Mouse (Mus musculus): ENCODE measurements at regions not wholly inside any gene's neighbourhood (a gene's known extent, or its start where the extent isn't known, plus 50 kb on each side); places are given as distances from the start of the nearest gene placed in this dataset.

DNA sequence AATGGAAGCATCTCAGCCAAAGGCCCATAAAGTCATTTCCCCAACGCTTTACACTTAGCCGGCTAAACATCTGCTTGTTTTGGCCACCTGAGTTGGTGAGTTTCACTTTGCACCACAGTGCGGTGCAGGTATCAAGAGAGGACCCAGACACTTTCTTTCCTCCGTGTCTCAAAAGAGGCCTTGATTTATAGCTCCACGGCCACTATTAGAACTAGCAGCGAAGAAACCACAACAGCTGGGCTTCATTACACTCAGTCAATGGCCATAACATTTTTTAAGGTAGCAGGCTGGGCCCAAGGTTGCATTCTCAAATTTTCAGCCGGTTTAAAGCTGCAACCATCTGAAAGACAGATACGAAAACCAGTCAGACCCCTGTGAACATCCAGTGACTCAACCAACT lies 103.4 kb downstream of the Mreg start:
- WGBS = 18% methylated on average over 8 of the region's 8 CpGs
- Histone ChIP-seq H3K4me1 (ENCODE audit: control insufficient read depth, insufficient read depth, low read length) (peaks cover 10% of the 10 kb centered on the region; the same call in 1 of the 2 replicates), H3K27me3 (ENCODE audit: control insufficient read depth, insufficient read depth, low read length) (no peaks in the 10 kb centered on the region), H3K9ac (ENCODE audit: low read length) (no peak overlapping the region), H3K36me3 (ENCODE audit: control insufficient read depth, insufficient read depth, low read length) (no peaks in the 10 kb centered on the region), H3K4me2 (ENCODE audit: low read depth, severe bottlenecking) (no peak overlapping the region), H3K4me3 (ENCODE audit: low read depth, low read length) (no peak overlapping the region), H3K9me3 (ENCODE audit: control insufficient read depth, low read length) (no peaks in the 10 kb centered on the region), H3K27ac (replicated peaks; ENCODE audit: low read depth, low read length) (no peak overlapping the region)
- DNase-seq (ENCODE audit: low spot score) (peak; percentile 64), ATAC-seq (ENCODE audit: insufficient number of reproducible peaks, low FRiP score, low TSS enrichment, low read depth) (peak; percentile 68; the same call in 1 of the 2 replicates)

DNA sequence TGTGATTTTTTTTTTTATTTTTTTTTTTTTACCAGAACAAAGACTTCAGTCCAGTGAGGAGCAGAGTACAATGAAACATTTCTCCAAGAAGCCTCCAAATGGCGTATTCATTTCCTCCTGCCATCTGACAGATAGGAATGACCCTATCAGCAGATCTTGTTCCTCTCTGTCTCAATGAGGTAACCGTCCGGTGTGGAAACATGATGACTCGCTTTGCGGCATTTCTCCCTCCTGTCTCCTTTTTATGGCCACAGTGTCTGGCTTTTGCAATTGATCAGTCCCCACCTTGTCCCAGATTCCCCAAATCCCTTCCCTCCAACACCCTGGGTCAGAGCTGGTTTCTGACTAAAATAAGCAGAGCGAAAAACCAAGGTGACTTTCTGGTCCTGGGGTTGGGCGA lies 105.0 kb downstream of the Mreg start:
- Histone ChIP-seq H3K4me1 (ENCODE audit: control insufficient read depth, insufficient read depth, low read length) (peaks cover 10% of the 10 kb centered on the region; the same call in 1 of the 2 replicates), H3K9ac (ENCODE audit: low read length) (no peak overlapping the region), H3K27ac (replicated peaks; ENCODE audit: low read depth, low read length) (no peak overlapping the region), H3K4me2 (ENCODE audit: low read depth, severe bottlenecking) (no peak overlapping the region), H3K27me3 (ENCODE audit: control insufficient read depth, insufficient read depth, low read length) (no peaks in the 10 kb centered on the region), H3K9me3 (ENCODE audit: control insufficient read depth, low read length) (no peaks in the 10 kb centered on the region), H3K36me3 (ENCODE audit: control insufficient read depth, insufficient read depth, low read length) (no peaks in the 10 kb centered on the region), H3K4me3 (ENCODE audit: low read depth, low read length) (no peak overlapping the region)
- ATAC-seq (ENCODE audit: insufficient number of reproducible peaks, low FRiP score, low TSS enrichment, low read depth) (no peak), DNase-seq (ENCODE audit: low spot score) (no peak)
- WGBS = 75% methylated on average over 7 of the region's 7 CpGs

DNA sequence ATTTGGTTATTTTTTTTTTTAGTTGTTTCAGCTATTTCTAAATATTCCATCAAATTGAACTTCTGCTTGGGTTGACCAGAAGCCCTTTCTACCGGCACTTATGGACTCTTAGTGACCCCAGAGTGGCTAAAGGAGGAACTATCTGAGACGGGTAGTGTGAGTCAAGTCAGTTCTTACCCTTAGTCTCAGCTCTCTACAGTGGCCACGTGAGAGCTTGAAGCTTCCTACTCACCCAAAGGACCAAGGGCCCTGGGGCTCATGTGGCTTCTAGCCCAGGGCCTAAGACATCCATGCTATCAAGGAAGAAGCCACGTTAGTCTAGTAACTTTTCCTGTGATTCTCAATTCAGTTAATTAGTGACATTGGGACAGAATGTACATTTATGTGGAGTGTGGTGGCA lies 105.5 kb downstream of the Mreg start:
- H3K9ac ChIP-seq (ENCODE audit: low read length) = no peak overlapping the region
- H3K36me3 ChIP-seq (ENCODE audit: control insufficient read depth, insufficient read depth, low read length) = no peaks in the 10 kb centered on the region
- ATAC-seq (ENCODE audit: insufficient number of reproducible peaks, low FRiP score, low TSS enrichment, low read depth) = no peak
- DNase-seq (ENCODE audit: low spot score) = no peak
- no peaks in the 10 kb centered on the region for H3K9me3 ChIP-seq (ENCODE audit: control insufficient read depth, low read length)
- H3K4me2 ChIP-seq (ENCODE audit: low read depth, severe bottlenecking) = no peak overlapping the region
- no peak overlapping the region for H3K27ac ChIP-seq (replicated peaks; ENCODE audit: low read depth, low read length)
- 83% methylated on average over 4 of the region's 4 CpGs for WGBS
- no peak overlapping the region for H3K4me3 ChIP-seq (ENCODE audit: low read depth, low read length)
- H3K27me3 ChIP-seq (ENCODE audit: control insufficient read depth, insufficient read depth, low read length) = no peaks in the 10 kb centered on the region
- peaks cover 10% of the 10 kb centered on the region; the same call in 1 of the 2 replicates for H3K4me1 ChIP-seq (ENCODE audit: control insufficient read depth, insufficient read depth, low read length)

DNA sequence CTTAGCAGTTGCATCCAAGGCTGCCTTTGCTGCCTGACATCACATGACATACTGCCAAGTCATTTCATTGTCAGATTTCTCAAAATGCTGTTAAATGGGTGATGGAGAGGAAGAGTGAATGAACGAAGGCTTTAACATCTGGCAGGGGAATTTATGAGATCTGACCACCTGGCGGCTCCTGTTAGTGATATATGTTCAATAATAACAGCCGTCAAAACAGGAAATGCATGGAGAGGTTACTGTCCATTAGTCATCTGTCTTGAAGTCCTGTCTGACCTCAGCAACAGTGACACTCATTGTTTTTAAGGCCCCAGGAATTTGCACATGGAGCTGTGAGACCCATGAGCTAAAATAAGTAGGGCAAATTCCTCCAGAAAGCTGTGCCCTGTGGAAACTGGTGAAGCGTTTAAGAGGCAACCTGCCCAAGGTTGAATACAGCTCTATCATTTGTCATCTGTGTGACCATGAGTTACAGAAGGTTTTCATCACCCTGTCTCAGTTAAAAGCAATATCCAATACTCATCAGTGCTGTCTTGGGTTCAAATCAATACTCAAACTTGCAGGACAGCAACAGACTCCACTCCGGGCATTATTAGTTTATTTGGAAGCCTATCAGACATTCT lies 106.6 kb downstream of the Mreg start:
- H3K9ac ChIP-seq (ENCODE audit: low read length) = no peak overlapping the region
- H3K4me1 ChIP-seq (ENCODE audit: control insufficient read depth, insufficient read depth, low read length) = peaks cover 10% of the 10 kb centered on the region; the same call in 1 of the 2 replicates
- WGBS = 56% methylated on average over 5 of the region's 5 CpGs
- H3K4me3 ChIP-seq (ENCODE audit: low read depth, low read length) = no peak overlapping the region
- H3K9me3 ChIP-seq (ENCODE audit: control insufficient read depth, low read length) = no peaks in the 10 kb centered on the region
- no peaks in the 10 kb centered on the region for H3K27me3 ChIP-seq (ENCODE audit: control insufficient read depth, insufficient read depth, low read length)
- no peaks in the 10 kb centered on the region for H3K36me3 ChIP-seq (ENCODE audit: control insufficient read depth, insufficient read depth, low read length)
- ATAC-seq (ENCODE audit: insufficient number of reproducible peaks, low FRiP score, low TSS enrichment, low read depth) = no peak
- no peak overlapping the region for H3K27ac ChIP-seq (replicated peaks; ENCODE audit: low read depth, low read length)
- no peak overlapping the region for H3K4me2 ChIP-seq (ENCODE audit: low read depth, severe bottlenecking)
- no peak for DNase-seq (ENCODE audit: low spot score)

DNA sequence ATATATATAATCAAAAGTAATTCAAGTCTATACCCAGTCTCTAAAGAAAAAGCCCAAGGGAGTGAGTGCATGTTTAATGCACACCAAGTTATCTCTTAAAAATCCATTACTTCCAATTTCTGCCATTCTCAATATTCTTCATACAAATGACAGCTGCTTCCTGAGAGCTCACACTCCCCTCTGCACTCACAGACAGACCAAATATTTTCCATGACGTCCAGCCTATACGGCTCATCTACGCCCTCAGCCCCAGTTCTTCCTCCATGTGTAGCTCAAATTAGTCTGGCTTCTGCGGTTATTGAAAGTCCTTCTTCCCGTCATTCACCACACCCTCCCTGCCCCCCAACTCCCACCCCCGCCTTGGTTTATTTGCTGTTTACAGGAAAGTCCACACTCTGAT lies 108.1 kb downstream of the Mreg start:
- Histone ChIP-seq H3K4me3 (ENCODE audit: low read depth, low read length) (no peak overlapping the region), H3K27ac (replicated peaks; ENCODE audit: low read depth, low read length) (no peak overlapping the region), H3K9ac (ENCODE audit: low read length) (no peak overlapping the region), H3K27me3 (ENCODE audit: control insufficient read depth, insufficient read depth, low read length) (no peaks in the 10 kb centered on the region), H3K36me3 (ENCODE audit: control insufficient read depth, insufficient read depth, low read length) (no peaks in the 10 kb centered on the region), H3K9me3 (ENCODE audit: control insufficient read depth, low read length) (no peaks in the 10 kb centered on the region), H3K4me2 (ENCODE audit: low read depth, severe bottlenecking) (no peak overlapping the region), H3K4me1 (ENCODE audit: control insufficient read depth, insufficient read depth, low read length) (peaks cover 10% of the 10 kb centered on the region; the same call in 1 of the 2 replicates)
- 82% methylated on average over 6 of the region's 6 CpGs for WGBS
- DNase-seq (ENCODE audit: low spot score) (no peak), ATAC-seq (ENCODE audit: insufficient number of reproducible peaks, low FRiP score, low TSS enrichment, low read depth) (no peak)

DNA sequence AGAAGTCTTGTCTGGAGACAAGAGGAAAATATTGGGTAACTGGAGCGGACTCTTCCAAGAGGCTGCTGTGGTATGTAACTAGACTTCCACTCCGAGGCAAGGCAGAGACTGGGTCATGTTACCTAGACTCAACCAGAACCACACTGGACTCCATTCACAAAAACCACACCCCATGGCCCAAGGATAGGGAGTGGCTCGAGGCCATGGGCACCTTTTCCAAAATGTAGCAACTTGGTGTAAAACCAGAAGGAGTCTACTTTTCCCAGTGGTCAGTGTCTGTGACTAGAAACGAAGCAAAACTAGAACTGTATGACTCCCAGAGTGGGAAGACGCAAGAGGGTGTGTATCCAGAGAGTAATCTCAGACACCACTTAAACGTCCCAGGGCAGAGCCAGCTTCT lies 108.7 kb downstream of the Mreg start:
- Histone ChIP-seq H3K4me1 (ENCODE audit: control insufficient read depth, insufficient read depth, low read length) (peaks cover 5% of the 10 kb centered on the region; the same call in 1 of the 2 replicates), H3K4me2 (ENCODE audit: low read depth, severe bottlenecking) (no peak overlapping the region), H3K36me3 (ENCODE audit: control insufficient read depth, insufficient read depth, low read length) (no peaks in the 10 kb centered on the region), H3K27me3 (ENCODE audit: control insufficient read depth, insufficient read depth, low read length) (no peaks in the 10 kb centered on the region), H3K9ac (ENCODE audit: low read length) (no peak overlapping the region), H3K9me3 (ENCODE audit: control insufficient read depth, low read length) (no peaks in the 10 kb centered on the region), H3K4me3 (ENCODE audit: low read depth, low read length) (no peak overlapping the region), H3K27ac (replicated peaks; ENCODE audit: low read depth, low read length) (no peak overlapping the region)
- ATAC-seq (ENCODE audit: insufficient number of reproducible peaks, low FRiP score, low TSS enrichment, low read depth) = no peak
- 89% methylated on average over 6 of the region's 6 CpGs for WGBS
- no peak for DNase-seq (ENCODE audit: low spot score)

DNA sequence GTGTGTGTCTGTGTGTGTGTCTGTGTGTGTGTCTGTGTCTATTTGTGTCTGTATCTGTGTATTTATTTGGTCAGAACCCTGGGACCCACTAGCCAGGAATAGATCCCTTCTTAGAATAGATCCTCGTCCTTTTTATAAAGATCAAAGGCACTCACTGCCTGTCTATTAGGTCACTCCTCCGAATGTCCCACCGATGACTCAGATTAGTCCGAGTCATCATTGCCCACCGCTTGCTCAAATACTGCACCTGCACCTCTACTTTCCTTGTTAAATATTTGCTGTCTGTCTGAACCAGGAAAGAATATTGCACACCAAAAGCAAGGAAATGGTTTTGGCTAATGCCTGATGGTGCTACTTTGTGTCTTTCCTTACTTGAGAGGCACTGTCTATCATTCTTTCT lies 112.7 kb downstream of the Mreg start:
- WGBS = 82% methylated on average over 5 of the region's 5 CpGs
- no peak for ATAC-seq (ENCODE audit: insufficient number of reproducible peaks, low FRiP score, low TSS enrichment, low read depth)

DNA sequence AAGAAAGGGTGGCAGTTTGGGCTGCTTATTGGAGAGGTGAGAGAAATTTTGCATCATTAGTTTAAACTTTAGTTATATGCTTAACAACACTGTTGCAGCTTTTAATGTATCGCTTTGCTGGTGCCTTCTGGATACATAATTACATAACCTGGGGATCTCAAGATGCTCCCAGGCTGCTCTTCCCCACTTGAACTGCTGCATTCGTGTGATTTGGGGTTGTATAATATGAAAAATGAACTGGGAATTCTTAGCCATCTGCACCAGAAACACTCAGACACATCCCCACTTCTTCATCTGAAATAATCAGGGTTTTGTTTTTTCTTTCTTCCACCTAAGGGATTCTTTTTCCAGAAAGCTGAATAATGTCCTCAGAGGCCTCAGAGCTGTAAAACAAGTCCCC lies 120.8 kb downstream of the Mreg start:
- Histone ChIP-seq H3K27ac (replicated peaks; ENCODE audit: low read depth, low read length) (no peak overlapping the region), H3K4me2 (ENCODE audit: low read depth, severe bottlenecking) (no peak overlapping the region), H3K27me3 (ENCODE audit: control insufficient read depth, insufficient read depth, low read length) (no peaks in the 10 kb centered on the region), H3K9me3 (ENCODE audit: control insufficient read depth, low read length) (no peaks in the 10 kb centered on the region), H3K4me1 (ENCODE audit: control insufficient read depth, insufficient read depth, low read length) (no peaks in the 10 kb centered on the region), H3K36me3 (ENCODE audit: control insufficient read depth, insufficient read depth, low read length) (no peaks in the 10 kb centered on the region), H3K4me3 (ENCODE audit: low read depth, low read length) (no peak overlapping the region), H3K9ac (ENCODE audit: low read length) (no peak overlapping the region)
- no peak for DNase-seq (ENCODE audit: low spot score)
- ATAC-seq (ENCODE audit: insufficient number of reproducible peaks, low FRiP score, low TSS enrichment, low read depth) = no peak
- WGBS = 78% methylated on average over 2 of the region's 2 CpGs

More for the DNA sequence above, 112.7 kb downstream of the Mreg start:
- Histone ChIP-seq H3K4me1 (ENCODE audit: control insufficient read depth, insufficient read depth, low read length) (no peaks in the 10 kb centered on the region), H3K27ac (replicated peaks; ENCODE audit: low read depth, low read length) (no peak overlapping the region), H3K27me3 (ENCODE audit: control insufficient read depth, insufficient read depth, low read length) (no peaks in the 10 kb centered on the region), H3K9me3 (ENCODE audit: control insufficient read depth, low read length) (no peaks in the 10 kb centered on the region), H3K4me2 (ENCODE audit: low read depth, severe bottlenecking) (no peak overlapping the region), H3K36me3 (ENCODE audit: control insufficient read depth, insufficient read depth, low read length) (no peaks in the 10 kb centered on the region), H3K9ac (ENCODE audit: low read length) (no peak overlapping the region), H3K4me3 (ENCODE audit: low read depth, low read length) (no peak overlapping the region)
- DNase-seq (ENCODE audit: low spot score) = no peak

DNA sequence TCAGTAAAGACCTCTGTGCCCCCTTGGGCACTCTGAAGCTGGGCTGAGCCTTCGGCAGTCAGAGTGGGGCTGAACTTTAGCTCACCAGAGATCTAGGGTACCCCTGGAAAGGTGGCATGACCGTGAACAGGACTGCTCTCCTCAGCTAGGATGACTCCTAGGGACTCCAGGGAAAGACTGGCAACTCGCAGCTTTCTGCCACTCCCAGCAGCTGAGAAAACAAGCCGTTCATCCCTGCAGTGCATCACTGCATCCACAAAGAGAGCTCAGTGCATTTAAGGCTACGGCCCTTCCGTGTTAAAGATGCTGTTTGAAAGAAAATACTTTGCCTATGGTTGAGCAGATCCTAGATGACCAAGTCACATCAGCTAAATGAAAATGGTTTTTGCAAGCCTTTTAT lies 126.4 kb downstream of the Mreg start:
- ATAC-seq (ENCODE audit: insufficient number of reproducible peaks, low FRiP score, low TSS enrichment, low read depth) (no peak), DNase-seq (ENCODE audit: low spot score) (no peak)
- 66% methylated on average over 6 of the region's 6 CpGs for WGBS
- Histone ChIP-seq H3K27me3 (ENCODE audit: control insufficient read depth, insufficient read depth, low read length) (no peaks in the 10 kb centered on the region), H3K4me1 (ENCODE audit: control insufficient read depth, insufficient read depth, low read length) (no peaks in the 10 kb centered on the region), H3K4me3 (ENCODE audit: low read depth, low read length) (no peak overlapping the region), H3K9me3 (ENCODE audit: control insufficient read depth, low read length) (no peaks in the 10 kb centered on the region), H3K4me2 (ENCODE audit: low read depth, severe bottlenecking) (no peak overlapping the region), H3K36me3 (ENCODE audit: control insufficient read depth, insufficient read depth, low read length) (no peaks in the 10 kb centered on the region), H3K9ac (ENCODE audit: low read length) (no peak overlapping the region), H3K27ac (replicated peaks; ENCODE audit: low read depth, low read length) (no peak overlapping the region)
